Mouse (Mus musculus): ENCODE results near the gene Tmem50b.

GRCm38 (mm10) chr16:91595076-91595475 lies 2.5 kb downstream of the Tmem50b start:
- no peak for TF ChIP-seq CTCF (IDR thresholded peaks at IDR 0.05; ENCODE audit: borderline replicate concordance, extremely low read depth, insufficient read depth, insufficient read length)
- no peak for TF ChIP-seq POLR2A (IDR thresholded peaks at IDR 0.05; ENCODE audit: borderline replicate concordance, extremely low read depth, insufficient read depth, insufficient read length, poor library complexity, severe bottlenecking)

Data from brain, embryonic 14.5 days (tissue).